Mouse (Mus musculus) CH12.LX (cell line): ENCODE results near the gene Ccdc137.

Experiments used
- CTCF ChIP-seq, 2 experiments: IDR thresholded peaks in 1 of 2; conservative IDR thresholded peaks in 1 of 2; 2 replicates each; pipeline ENCODE4 v1.5.1; 2011 to 2012; ENCODE audit warnings: low read depth in 2 of 2, low read length in 2 of 2, improper control_type of control experiment in 1 of 2, inconsistent platforms in 1 of 2, mild to moderate bottlenecking in 1 of 2, moderate library complexity in 1 of 2
- ELF1 ChIP-seq: IDR thresholded peaks from 2 replicates; pipeline ENCODE4 v1.6.1; 2014; ENCODE audit warnings: low read depth, mild to moderate bottlenecking, inconsistent platforms, low read length, improper control_type of control experiment
- EP300 ChIP-seq: IDR thresholded peaks from 2 replicates; pipeline ENCODE4 v1.6.1; 2011; ENCODE audit warnings: low read length, improper control_type of control experiment
- ETS1 ChIP-seq: conservative IDR thresholded peaks from 2 replicates; pipeline ENCODE4 v1.6.1; 2012; ENCODE audit warnings: low read depth, mild to moderate bottlenecking, inconsistent platforms, low read length, improper control_type of control experiment, moderate library complexity
- KAT2A ChIP-seq: IDR thresholded peaks from 2 replicates; pipeline ENCODE4 v1.6.1; 2012; ENCODE audit warnings: low read length, improper control_type of control experiment, inconsistent platforms; ENCODE audit not compliant: insufficient replicate concordance
- MAFK ChIP-seq: IDR thresholded peaks from 2 replicates; pipeline ENCODE4 v1.6.1; 2011; ENCODE audit warnings: low read length, improper control_type of control experiment; ENCODE audit not compliant: insufficient replicate concordance
- POLR2A ChIP-seq: IDR thresholded peaks from 2 replicates; pipeline ENCODE4 v1.6.1; 2011; ENCODE audit warnings: low read depth, mild to moderate bottlenecking, improper control_type of control experiment, low read length
- RAD21 ChIP-seq: IDR thresholded peaks from 2 replicates; pipeline ENCODE4 v1.6.1; 2011; ENCODE audit warnings: low read depth, mild to moderate bottlenecking, low read length, improper control_type of control experiment, moderate library complexity
- TBP ChIP-seq: conservative IDR thresholded peaks from 2 replicates; pipeline ENCODE4 v1.6.1; 2011; ENCODE audit warnings: low read depth, low read length, improper control_type of control experiment
- TCF12 ChIP-seq: IDR thresholded peaks from 2 replicates; pipeline ENCODE4 v1.6.1; 2014; ENCODE audit warnings: low read depth, mild to moderate bottlenecking, inconsistent platforms, low read length, improper control_type of control experiment

GRCm38 (mm10) chr11:120493911-120494310 is 36.0 kb downstream of the Ccdc137 start:
- TF ChIP-seq POLR2A: no peak
- TF ChIP-seq CTCF (conservative IDR thresholded peaks at IDR 0.05 in 1 of 2, IDR thresholded peaks at IDR 0.05 in 1 of 2; ENCODE audit: low read depth in 2 of 2, low read length in 2 of 2): no peak
- no peak for TF ChIP-seq TBP
- no peak for TF ChIP-seq EP300
- no peak for TF ChIP-seq MAFK
- no peak for TF ChIP-seq RAD21
- no peak for TF ChIP-seq ETS1
- TF ChIP-seq KAT2A: no peak
- TF ChIP-seq ELF1: no peak
- TF ChIP-seq TCF12: no peak
